Mouse (Mus musculus): ENCODE measurements around the gene Por. TPM values are rescaled to one million over a fixed set of nuclear protein-coding genes. Genes with fewer than 3 reads are reported as not detected.

The Por gene
- total and polyA plus RNA-seq, 3 experiments, result 40.3 to 64.4 TPM; not detected in 1

GRCm38 (mm10) chr5:135719586-135720120 lies 49.8 kb downstream of the Por start:
- Histone ChIP-seq H3K9ac (ENCODE audit: control insufficient read depth, low read depth, low read length, poor library complexity, severe bottlenecking) (no peak overlapping the region), H3K79me2 (ENCODE audit: control insufficient read depth, insufficient read depth, low read length, poor library complexity) (no peaks in the 10 kb centered on the region), H3K27ac (ENCODE audit: control insufficient read depth, low read depth, low read length) (no peak overlapping the region), H3K27me3 (ENCODE audit: control insufficient read depth in 1 of 2, insufficient read depth in 2 of 2, low read length in 2 of 2) (no peaks in the 10 kb centered on the region), H3K4me3 (ENCODE audit: control insufficient read depth in 1 of 2, insufficient read depth in 1 of 2, low read depth in 2 of 2, low read length in 2 of 2) (no peak overlapping the region), H3K4me1 (ENCODE audit: control insufficient read depth in 1 of 2, insufficient read depth in 2 of 2, low read length in 2 of 2) (peaks cover 0 to 1% of the 10 kb centered on the region in 2 experiments; a peak in 1 of 4 replicates), H3K9me3 (replicated peaks; ENCODE audit: insufficient read depth, low read length) (no peaks in the 10 kb centered on the region), H3K36me3 (ENCODE audit: control insufficient read depth in 1 of 2, insufficient read depth in 2 of 2, low read length in 2 of 2) (peaks cover 0 to under 1% of the 10 kb centered on the region in 2 experiments; a peak in 3 of 4 replicates)
- TF ChIP-seq BHLHE40 (IDR thresholded peaks at IDR 0.05; ENCODE audit: borderline replicate concordance, low read depth, low read length) (no peak), MAFK (IDR thresholded peaks at IDR 0.05; ENCODE audit: borderline replicate concordance, low read depth, low read length) (no peak), USF2 (IDR thresholded peaks at IDR 0.05; ENCODE audit: borderline replicate concordance in 1 of 2, insufficient read depth in 1 of 2, low read depth in 1 of 2, low read length in 2 of 2) (no peak), ZNF384 (IDR thresholded peaks at IDR 0.05; ENCODE audit: low read depth, low read length) (no peak)
- no peak for DNase-seq (ENCODE audit: low read depth, low spot score)

- Histone ChIP-seq H3K36me3 (ENCODE audit: control insufficient read depth in 1 of 2, insufficient read depth in 2 of 2, low read length in 2 of 2) (no peaks in the 10 kb centered on the region; a peak in 2 of 4 replicates), H3K27me3 (ENCODE audit: control insufficient read depth in 1 of 2, insufficient read depth in 2 of 2, low read length in 2 of 2) (no peaks in the 10 kb centered on the region), H3K27ac (ENCODE audit: control insufficient read depth, low read depth, low read length) (no peak overlapping the region), H3K4me3 (ENCODE audit: control insufficient read depth in 1 of 2, insufficient read depth in 1 of 2, low read depth in 2 of 2, low read length in 2 of 2) (no peak overlapping the region), H3K9ac (ENCODE audit: control insufficient read depth, low read depth, low read length, poor library complexity, severe bottlenecking) (no peak overlapping the region), H3K9me3 (replicated peaks; ENCODE audit: insufficient read depth, low read length) (no peaks in the 10 kb centered on the region), H3K79me2 (ENCODE audit: control insufficient read depth, insufficient read depth, low read length, poor library complexity) (no peaks in the 10 kb centered on the region), H3K4me1 (ENCODE audit: control insufficient read depth in 1 of 2, insufficient read depth in 2 of 2, low read length in 2 of 2) (no peaks in the 10 kb centered on the region)
- TF ChIP-seq BHLHE40 (IDR thresholded peaks at IDR 0.05; ENCODE audit: borderline replicate concordance, low read depth, low read length), result no peak
- no peak for TF ChIP-seq MEF2A (IDR thresholded peaks at IDR 0.05; ENCODE audit: extremely low read depth, insufficient replicate concordance, low read depth, low read length, poor library complexity, severe bottlenecking)
- no peak for TF ChIP-seq SIN3A (IDR thresholded peaks at IDR 0.05; ENCODE audit: low read length)
- no peak for TF ChIP-seq POLR2AphosphoS2 (IDR thresholded peaks at IDR 0.05; ENCODE audit: low read length)
- no peak for TF ChIP-seq ZMIZ1 (IDR thresholded peaks at IDR 0.05; ENCODE audit: low read depth, low read length)
- no peak for TF ChIP-seq MYB (IDR thresholded peaks at IDR 0.05; ENCODE audit: low read depth, low read length)
- no peak for TF ChIP-seq ELF1 (IDR thresholded peaks at IDR 0.05; ENCODE audit: low read depth, low read length)
- TF ChIP-seq KAT2A (conservative IDR thresholded peaks at IDR 0.05; ENCODE audit: low read depth, low read length), result no peak
- no peak for TF ChIP-seq NELFE (IDR thresholded peaks at IDR 0.05; ENCODE audit: low read depth, low read length)
- no peak for TF ChIP-seq USF1 (IDR thresholded peaks at IDR 0.05; ENCODE audit: low read depth, low read length)
- no peak for TF ChIP-seq CHD1 (IDR thresholded peaks at IDR 0.05; ENCODE audit: low read depth, low read length)
- no peak for TF ChIP-seq RCOR1 (IDR thresholded peaks at IDR 0.05; ENCODE audit: low read depth, low read length)
- TF ChIP-seq MAFK (IDR thresholded peaks at IDR 0.05; ENCODE audit: borderline replicate concordance, low read depth, low read length), result no peak
- no peak for TF ChIP-seq UBTF (IDR thresholded peaks at IDR 0.05; ENCODE audit: borderline replicate concordance, insufficient read depth, low read depth, low read length)
- TF ChIP-seq CTCF (IDR thresholded peaks at IDR 0.05 in 2 of 3, conservative IDR thresholded peaks at IDR 0.05 in 1 of 3; ENCODE audit: control insufficient read depth in 1 of 3, insufficient read depth in 1 of 3, low read depth in 2 of 3, low read length in 3 of 3, poor library complexity in 1 of 3, severe bottlenecking in 1 of 3), result no peak
- TF ChIP-seq ZC3H11A (IDR thresholded peaks at IDR 0.05; ENCODE audit: low read depth, low read length), result no peak
- TF ChIP-seq EP300 (IDR thresholded peaks at IDR 0.05; ENCODE audit: low read depth in 1 of 2, low read length in 2 of 2), result no peak
- TF ChIP-seq TAL1 (IDR thresholded peaks at IDR 0.05; ENCODE audit: low read length), result no peak
- TF ChIP-seq SMC3 (IDR thresholded peaks at IDR 0.05; ENCODE audit: low read depth, low read length), result no peak
- no peak for DNase-seq (ENCODE audit: low read depth, low spot score)
Measured at GRCm38 (mm10) chr5:135720121-135720520, 50.3 kb downstream of the Por start.
